Mouse (Mus musculus) ES-CJ7 (cell line): ENCODE results near the gene Iqcm.

Source experiments
- DNase-seq: peaks from one replicate; pipeline ENCODE4 v3.0.0; 2011; ENCODE audit warnings: low read depth, low spot score

Gene Iqcm

GRCm38 (mm10) chr8:75448394-75448793, at the start of gene Iqcm:
Iqcm (plus strand) TSS chr8:75448694.
- DNase-seq, result no peak

GRCm38 (mm10) chr8:75406489-75406888, 42.0 kb upstream of the Iqcm start, which contains the start of gene Gm10358:
Gm10358 (minus strand) TSS chr8:75406589.
- DNase-seq, result no peak

GRCm38 (mm10) chr8:75415696-75416095, 32.8 kb upstream of the Iqcm start:
- DNase-seq, result peak; percentile 79

GRCm38 (mm10) chr8:75476756-75477155, 28.3 kb downstream of the Iqcm start:
- DNase-seq, result no peak

- peak; percentile 56 for DNase-seq
Measured at GRCm38 (mm10) chr8:75489035-75489678, 40.7 kb downstream of the Iqcm start.

- no peak for DNase-seq
Measured at GRCm38 (mm10) chr8:75509299-75509698, 60.8 kb downstream of the Iqcm start.

GRCm38 (mm10) chr8:75513786-75514185, 65.3 kb downstream of the Iqcm start:
- no peak for DNase-seq

GRCm38 (mm10) chr8:75549284-75549683, 100.8 kb downstream of the Iqcm start:
- DNase-seq, result no peak

GRCm38 (mm10) chr8:75596281-75596680, 147.8 kb downstream of the Iqcm start:
- no peak for DNase-seq

GRCm38 (mm10) chr8:75642958-75643357, 194.5 kb downstream of the Iqcm start:
- DNase-seq, result no peak

GRCm38 (mm10) chr8:75659287-75659686, 210.8 kb downstream of the Iqcm start:
- no peak for DNase-seq

GRCm38 (mm10) chr8:75746561-75746960, 298.1 kb downstream of the Iqcm start:
- no peak for DNase-seq

GRCm38 (mm10) chr8:75755596-75755995, 307.1 kb downstream of the Iqcm start:
- DNase-seq, result peak; percentile 79

- DNase-seq, result no peak
Measured at GRCm38 (mm10) chr8:75828468-75829132, 380.1 kb downstream of the Iqcm start.

- no peak for DNase-seq
Measured at GRCm38 (mm10) chr8:75835245-75835644, 386.8 kb downstream of the Iqcm start.

GRCm38 (mm10) chr8:75917603-75918344, 469.3 kb downstream of the Iqcm start:
- no peak for DNase-seq

- no peak for DNase-seq
Measured at GRCm38 (mm10) chr8:75949166-75949565, 500.7 kb downstream of the Iqcm start.

- no peak for DNase-seq
Measured at GRCm38 (mm10) chr8:75956016-75956415, 507.5 kb downstream of the Iqcm start.

GRCm38 (mm10) chr8:76018501-76018900, 570.0 kb downstream of the Iqcm start:
- DNase-seq, result no peak
